Mouse (Mus musculus) thymus, postnatal 4 days (tissue): ENCODE measurements around the gene Slmap.
A peak's percentile ranks its signal among the peaks of the same experiment; 100 is the strongest.
"Not testable (repeated sequence)": the region's sequence is repeated elsewhere in the genome, so short reads cannot be mapped to it uniquely, and the experiment has no call there.

Experiments
- DNase-seq: peaks from one replicate; pipeline ENCODE4 v3.0.0; 2021

Slmap gene

DNA sequence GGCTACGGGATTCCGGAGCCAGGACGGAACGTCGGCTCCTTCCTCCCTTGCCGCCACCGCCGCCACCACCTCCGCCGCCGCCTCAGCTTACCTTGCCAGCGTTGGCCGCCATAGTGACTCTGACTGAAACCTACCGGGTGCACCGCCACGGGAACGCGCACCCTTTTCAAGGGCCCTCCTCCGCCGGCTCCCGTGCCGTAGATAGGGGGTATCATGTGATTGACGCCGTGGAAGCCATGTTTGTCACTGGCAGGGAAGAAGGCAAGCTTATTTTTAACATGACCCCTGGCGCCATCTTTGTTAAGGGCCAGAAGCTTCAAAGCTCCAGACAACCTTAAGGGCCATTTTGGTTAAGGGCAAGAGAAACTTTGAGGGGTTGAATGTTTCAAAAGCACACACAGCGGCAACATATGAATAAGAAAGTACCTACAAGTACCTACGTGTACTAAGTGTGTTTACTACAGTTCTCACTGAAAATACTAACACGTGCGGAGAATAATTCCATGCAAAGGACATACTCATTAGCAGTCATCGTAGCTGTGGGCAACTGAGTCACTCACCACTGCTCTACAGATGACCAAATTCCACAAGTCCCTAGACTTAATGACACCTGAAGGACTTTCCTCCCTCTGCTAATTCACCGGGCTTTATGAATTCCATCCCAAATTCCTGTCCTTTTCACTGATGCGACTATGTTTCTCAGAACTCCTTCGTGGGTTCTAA is at the start of gene Slmap:
Slmap (minus strand) TSS at position 175 of the 723 bp plus-strand sequence.
- DNase-seq = peak; percentile 99

- DNase-seq = no peak
Measured at GRCm38 (mm10) chr14:26583645-26584044, 48.9 kb upstream of the Slmap start.

GRCm38 (mm10) chr14:26579346-26580343 is 44.9 kb upstream of the Slmap start:
- peak; percentile 90 for DNase-seq

DNA sequence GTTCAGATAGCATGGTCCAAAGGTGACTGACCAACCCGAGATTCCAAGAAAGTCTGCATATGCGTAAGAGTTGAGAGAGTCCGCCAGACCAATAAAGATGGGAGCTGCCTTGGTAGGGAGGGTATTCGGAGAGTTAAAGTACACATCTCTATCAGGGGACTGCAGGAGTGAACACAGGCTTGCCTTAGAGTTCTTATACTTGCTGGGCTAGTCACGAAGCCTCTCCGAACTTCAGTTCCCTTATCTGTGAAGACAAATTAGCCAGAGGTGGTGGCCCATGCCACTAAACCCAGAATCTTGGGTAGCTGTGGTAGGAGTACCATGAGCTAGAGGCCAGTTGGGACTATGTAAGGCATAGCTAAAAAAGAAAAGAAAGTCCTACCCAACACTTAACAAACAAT is 44.1 kb upstream of the Slmap start:
- no peak for DNase-seq

DNA sequence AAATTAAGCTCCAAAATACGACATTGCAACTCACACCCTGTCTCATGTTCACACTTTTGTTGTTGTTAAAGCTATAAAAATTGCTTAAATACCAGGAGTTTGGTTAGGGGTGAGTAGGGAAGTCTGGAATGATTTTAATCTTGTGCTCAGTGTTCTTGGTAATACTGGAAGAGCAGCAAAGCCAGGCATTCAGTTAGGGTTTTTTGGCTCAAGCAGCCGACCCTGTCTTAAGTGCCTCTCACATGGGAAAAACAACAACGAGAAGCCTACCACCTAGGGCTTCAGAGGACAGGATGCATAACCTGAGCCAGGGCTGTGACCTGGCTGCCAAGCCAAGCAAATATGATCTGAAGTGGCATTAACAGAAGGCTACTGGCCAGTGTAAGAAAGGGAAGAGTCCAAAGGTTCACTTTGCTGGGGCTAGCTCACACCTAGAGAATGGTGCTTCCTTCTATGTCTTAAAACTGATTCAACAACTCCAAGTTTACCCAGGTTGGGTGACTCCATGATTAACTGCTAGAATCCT is 41.6 kb upstream of the Slmap start:
- no peak for DNase-seq

DNA sequence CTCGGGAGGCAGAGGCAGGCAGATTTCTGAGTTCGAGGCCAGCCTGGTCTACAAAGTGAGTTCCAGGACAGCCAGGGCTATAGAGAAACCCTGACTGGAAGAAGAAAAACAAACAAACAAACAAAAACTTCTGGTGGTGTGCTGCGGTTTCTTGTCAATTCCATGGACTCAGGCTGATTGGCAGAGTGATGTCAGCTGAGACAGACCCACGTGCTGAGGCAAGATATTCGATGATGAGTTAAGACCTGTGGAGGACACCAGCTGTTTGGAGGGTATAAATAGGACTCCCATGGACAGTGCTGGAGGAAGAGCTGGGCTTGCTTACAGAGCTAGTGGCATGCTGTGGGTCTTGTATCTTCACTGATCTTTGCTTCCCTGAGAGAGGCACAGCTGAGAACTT is 38.8 kb upstream of the Slmap start, which contains the start of gene Dennd6a:
Dennd6a (plus strand) TSS at position 301 of the 400 bp plus-strand sequence.
- DNase-seq = not testable (repeated sequence)

DNA sequence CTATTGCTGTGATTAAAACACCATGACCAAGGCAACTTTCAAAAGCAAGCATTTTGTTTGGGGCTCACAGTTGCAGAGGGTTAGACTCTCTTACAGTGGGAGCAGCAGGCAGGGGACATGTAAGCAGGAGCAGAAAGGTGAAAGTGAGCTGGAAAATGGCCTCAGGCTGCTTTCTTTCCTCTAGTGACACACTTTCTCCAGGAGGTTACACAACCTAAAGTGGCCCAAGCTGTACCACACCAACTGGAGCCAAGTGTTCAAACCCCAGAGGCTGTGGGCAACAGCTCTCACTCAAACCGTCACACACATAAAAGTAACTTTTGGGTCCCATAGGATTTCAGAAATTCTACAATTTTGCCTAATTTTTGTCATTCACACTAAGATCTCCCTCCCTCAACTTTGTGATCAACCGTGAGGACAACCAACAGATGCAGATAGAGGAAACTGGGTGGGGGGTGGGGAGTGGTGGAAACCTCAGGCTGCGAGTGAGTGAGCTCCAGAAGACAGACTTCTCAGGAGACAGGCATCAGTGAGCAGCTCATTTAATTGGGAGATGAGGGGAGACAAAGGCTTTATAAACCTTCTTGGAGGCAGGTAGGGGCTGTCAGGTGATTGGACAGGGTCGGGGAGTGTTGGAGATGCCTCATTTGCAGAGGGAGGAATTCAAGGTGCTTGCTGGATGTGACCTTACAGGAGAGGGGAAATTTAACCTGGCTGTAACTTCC is 37.4 kb upstream of the Slmap start:
- DNase-seq = no peak

DNA sequence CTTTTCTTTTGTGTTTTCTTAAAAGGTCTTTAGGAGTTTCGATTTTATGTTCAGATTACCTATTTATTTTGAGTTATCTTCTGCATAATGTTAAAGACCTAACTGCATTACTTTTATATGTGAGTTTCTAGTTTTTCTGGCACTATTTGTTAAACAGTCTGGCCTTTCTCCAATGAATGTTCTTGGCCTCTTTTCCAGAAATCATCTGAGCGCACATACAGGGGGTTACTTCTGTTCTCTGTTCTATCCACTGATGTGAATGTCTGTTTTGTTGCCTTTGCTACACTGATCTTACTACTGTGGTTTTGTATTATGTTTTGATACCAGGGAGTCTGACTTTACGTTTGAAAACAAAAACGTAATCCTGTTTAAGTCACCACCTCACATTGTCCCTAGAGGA is 35.1 kb upstream of the Slmap start:
- DNase-seq = no peak

- no peak for DNase-seq
Measured at GRCm38 (mm10) chr14:26562247-26562646, 27.5 kb upstream of the Slmap start.

DNA sequence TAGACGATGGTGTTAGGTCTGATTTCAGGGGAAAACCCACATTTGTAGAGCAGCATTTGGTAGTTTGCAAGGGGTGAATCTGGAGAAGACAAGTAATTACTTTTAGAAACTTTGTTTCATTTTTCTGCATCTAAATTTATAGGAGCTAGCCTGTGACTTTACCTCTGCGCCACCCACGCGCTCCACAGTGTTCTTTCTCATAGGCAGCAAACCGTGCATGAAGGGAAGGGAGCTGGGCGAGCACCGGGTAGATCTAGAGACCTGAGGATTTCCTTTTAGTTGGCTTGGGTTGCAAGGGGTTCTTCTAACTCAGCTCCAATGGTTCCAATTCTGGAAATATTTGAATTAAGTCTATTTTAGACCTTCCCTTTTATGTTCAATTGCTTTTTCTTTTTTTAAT is 23.8 kb upstream of the Slmap start:
- DNase-seq = no peak

DNA sequence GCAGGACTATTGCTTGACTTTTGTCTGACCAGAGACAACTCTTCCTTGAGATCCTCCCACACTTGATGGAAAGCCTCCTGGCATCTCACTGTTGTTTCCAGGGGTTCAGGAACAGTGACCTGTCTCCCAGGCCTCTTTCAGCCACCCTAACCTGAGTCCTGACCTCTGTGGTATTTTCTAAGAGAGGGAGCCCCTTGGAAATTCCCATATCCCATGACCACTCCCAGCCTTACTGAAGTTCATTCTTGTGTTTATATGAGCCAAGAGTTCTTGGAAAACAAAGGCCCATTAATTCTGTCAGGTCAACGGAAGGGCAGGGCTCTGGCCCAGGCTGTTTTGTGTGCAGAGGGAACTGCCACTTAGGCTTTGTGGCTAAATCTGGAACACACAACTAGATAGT is 22.9 kb upstream of the Slmap start:
- no peak for DNase-seq

GRCm38 (mm10) chr14:26552853-26553252 is 18.1 kb upstream of the Slmap start:
- DNase-seq = no peak

DNA sequence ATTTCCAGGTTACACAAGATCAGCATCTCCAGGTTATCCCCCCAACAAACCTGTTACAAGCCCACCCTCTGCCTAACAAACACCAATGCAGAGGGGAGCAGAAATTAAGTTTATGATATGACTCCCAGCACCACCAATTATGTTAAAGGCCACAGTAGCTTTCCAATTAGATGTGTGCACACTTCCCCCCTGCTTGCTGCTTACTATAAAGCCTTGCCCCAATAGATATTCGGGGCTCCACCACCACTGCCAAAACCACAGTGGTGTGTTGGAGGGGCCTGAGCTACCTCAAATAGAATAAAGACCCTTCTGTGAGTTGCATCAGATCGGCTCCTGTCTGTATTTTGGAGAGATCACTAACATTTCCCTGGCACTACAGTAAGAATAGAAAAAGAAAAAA is 17.7 kb upstream of the Slmap start:
- DNase-seq = no peak

DNA sequence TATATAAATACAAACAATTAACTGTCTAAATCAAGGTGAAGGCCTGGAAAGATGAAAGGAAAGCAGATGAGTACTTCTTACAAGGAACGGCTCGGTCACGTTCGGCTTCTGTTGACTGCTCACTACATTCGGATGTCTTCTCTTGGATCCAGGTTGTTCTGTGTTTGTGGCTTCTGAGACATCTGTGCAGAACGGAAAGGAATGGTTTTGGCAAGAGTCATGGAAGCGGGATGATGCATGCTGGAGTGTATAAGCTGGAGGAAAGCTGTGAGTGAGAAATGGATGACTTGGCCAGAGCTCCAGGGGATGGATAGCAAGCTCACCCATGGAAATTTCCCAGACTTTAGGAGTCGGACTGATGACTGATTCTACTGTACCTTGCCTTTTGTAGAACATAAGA is 16.0 kb upstream of the Slmap start:
- DNase-seq = no peak

- no peak for DNase-seq
Measured at GRCm38 (mm10) chr14:26547516-26548488, 13.1 kb upstream of the Slmap start.

- DNase-seq = no peak
Measured at GRCm38 (mm10) chr14:26542136-26542535, 7.4 kb upstream of the Slmap start.

DNA sequence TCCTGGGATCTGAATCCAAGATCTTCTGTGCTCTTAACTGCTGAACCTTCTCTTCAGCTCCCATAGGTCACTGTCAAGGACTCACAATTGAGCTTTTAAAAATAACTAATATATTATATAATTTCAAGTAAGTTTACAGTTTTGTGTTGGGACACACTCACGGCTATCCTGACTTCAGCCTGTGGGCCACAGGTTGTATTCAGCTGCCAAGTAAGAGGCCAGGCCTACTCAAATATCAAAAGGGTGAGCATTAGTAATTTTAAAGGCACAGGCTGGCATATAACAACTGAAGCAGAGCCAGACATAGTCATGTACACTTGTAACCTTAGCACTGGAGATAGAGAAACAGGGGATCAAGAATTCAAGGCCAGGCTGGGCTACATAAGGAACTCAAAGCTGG is 5.8 kb upstream of the Slmap start:
- no peak for DNase-seq

DNA sequence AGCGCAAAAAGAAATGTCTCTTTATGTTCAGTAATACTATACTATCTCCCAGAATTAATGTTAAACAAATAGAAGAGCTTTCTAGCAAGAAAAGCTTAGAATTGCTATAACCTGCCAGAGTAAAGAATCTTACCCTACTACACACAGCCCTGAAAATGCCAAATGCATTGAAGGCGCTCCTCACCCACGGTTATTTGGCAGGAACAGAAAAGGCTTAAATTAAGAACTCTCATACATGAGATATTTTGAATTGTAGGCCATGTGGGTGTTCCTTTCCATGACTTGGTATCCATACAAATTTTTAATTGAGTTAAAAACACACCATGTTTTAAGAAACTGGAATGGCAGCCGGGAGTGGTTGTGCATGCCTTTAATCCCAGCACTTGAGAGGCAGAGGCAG is 4.5 kb upstream of the Slmap start:
- no peak for DNase-seq

DNA sequence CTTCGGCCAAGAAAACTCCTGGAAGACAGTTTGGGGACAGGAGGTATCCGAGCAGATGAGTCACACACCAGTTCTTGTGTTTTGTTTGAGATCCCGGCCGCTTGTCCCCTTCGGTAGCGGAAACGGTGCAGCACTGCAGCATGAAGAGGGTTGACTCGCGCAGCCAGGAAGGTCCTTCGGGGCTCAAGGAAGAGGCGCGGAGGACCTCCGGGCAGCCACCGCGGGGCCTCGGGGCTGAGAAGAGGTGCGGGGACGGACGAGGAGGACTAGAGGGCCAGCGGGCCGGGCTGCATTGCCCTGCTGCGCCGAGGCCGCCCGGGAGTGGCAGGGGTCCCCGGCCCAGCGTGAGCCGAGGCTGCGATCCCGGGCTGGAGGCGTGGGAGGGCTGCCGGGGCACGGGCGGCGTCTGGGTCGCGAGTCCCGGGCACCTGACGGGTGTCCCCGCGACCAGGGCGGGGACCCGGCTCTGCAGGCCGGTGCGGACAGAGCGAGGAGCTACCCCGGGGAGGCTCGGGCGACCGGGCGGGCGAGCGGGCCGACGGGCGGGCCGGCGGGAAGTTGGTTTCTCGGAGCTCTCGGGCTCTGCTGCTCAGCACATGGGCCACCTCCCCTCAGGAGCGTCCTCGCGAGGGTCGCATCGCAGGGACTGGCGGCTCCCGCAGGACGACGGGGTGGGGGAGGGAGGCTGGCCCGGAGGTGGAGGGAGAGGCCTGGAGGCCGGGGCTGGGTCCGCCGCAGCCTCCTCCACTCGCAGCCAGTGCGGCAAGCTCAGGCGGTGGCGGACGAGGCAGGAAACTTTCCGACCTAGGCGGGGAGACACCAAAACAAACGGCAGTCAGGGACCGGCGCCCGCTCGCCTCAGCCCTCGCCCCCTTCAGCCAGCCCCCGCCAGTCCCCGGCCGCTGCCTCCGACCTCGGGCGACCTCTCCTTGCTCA is 642 bp downstream of the Slmap start:
- DNase-seq = peak; percentile 72

- peak; percentile 42 for DNase-seq
Measured at GRCm38 (mm10) chr14:26533267-26533666, 1.5 kb downstream of the Slmap start.

DNA sequence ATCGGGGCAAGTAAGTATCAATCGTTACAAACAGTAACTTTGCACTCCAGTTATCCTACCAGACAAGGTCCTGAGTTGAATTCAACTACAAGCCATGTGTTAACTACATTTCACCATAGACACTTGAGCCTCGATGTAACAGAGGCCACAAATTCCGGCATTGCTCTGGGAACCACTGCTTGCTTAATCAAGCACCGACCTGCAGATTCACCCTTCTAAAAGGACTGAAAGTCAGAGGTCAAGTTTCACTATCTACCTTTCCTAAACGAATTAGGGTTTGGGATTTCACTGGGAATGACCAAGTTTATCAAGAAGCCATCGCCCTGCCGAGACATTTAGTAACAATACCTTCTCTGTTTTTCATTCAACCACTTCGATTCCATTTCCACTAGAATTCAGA is 2.0 kb downstream of the Slmap start:
- no peak for DNase-seq
